Mouse (Mus musculus) G1E (cell line): ENCODE measurements around the gene Cd7.

Experiments used
- CTCF ChIP-seq: IDR thresholded peaks from 2 replicates; pipeline ENCODE4 v1.5.1; 2012; ENCODE audit warnings: low read depth, low read length, inconsistent platforms, mixed read lengths
- GATA2 ChIP-seq: IDR thresholded peaks from 2 replicates; pipeline ENCODE4 v1.6.1; 2012; ENCODE audit warnings: low read depth, low read length, inconsistent platforms, borderline replicate concordance
- POLR2AphosphoS5 ChIP-seq: IDR thresholded peaks from 2 replicates; pipeline ENCODE4 v1.6.1; 2012; ENCODE audit warnings: low read depth, low read length, inconsistent platforms; ENCODE audit not compliant: insufficient replicate concordance

GRCm38 (mm10) chr11:120989523-120989922, 49.7 kb downstream of the Cd7 start:
- no peak for TF ChIP-seq CTCF
- TF ChIP-seq POLR2AphosphoS5, result no peak
- TF ChIP-seq GATA2, result no peak
